Mouse (Mus musculus) NIH3T3 (cell line): ENCODE data around the gene Tns1.

Source experiments
- DNase-seq: peaks from one replicate; pipeline ENCODE4 v3.0.0-alpha.2; 2012; ENCODE audit warnings: low read depth

The Tns1 gene

DNA sequence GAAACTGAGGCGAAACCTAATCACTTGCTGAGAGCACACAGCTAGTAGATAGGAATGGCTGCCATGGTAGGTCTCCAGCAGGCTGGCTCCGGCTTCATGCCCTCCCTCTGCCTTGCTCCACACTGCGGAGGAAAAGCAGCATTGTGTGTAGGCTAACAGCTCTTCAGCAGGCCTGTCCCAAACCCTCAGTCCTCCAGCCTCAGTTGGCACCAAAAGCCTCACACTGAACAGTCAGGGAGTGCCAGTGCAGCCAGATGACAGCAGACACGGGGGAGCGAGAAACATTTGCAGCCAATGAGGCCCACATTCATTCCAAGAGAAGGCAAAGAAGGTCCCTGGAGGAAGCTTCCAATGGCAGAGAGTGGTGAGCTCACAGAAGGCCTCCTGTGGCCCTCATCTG lies 91.3 kb downstream of the Tns1 start:
- no peak for DNase-seq

DNA sequence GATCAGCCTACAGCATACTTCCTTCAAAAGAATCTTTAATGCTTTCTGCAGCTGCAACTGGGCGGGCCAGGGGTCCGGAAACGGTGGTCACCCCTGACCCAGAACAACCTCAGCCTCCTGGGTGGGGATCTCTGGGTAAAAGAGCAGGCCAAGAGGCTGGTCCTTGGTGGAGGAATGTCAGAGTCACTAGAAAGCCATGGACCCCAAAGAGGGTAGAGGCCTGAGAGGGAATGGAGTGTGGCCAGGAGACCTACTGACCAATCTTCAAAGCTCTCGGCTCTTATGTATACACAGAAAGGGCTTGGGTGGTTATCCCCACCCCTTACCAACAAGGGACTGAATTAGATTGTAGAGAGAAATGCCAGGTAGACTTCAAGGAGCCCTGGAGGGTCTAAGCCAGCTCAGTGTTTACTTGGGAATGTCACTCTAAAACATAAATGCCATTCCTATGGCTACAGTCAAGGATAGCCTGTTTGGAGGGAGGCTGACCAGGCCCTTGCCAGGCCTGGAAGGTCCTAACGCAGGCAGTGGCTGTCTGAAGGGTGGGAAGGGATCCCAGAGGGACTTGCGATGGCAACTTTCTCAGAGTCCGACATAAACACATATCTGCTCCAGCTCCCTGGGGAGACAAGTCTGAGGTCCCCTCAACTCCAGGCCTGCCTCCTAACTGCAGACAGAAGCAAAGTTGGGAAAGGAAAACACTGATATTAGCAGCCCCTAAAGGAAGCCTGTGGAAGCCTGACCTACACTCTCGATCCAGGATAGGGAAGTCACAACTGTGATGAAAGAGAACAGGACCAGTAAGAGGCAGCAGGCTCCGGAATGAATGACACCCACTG lies 92.3 kb downstream of the Tns1 start:
- no peak for DNase-seq

DNA sequence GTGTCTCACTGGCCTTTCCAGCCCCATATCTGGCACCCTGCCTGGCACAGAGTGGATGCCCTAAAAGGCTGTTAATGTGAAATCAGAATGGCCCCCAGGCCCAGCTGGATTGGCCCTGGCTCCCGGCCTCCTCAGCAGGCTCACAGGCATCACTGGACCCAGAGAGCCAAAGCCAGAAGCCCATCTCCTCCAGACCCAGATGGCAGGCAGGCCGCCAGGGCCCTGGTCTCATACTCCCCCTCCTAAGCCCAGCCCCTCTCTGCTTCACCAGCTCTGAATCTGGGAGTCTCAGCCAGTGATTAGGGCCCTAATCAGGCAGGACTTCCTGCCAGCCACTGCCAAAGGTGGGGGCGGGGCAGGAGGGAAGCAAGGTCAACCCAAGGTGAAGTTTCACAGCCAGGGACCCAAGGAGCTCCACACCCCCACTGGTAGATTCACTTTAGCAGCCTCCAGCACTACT lies 93.3 kb downstream of the Tns1 start:
- DNase-seq, result peak; percentile 66

DNA sequence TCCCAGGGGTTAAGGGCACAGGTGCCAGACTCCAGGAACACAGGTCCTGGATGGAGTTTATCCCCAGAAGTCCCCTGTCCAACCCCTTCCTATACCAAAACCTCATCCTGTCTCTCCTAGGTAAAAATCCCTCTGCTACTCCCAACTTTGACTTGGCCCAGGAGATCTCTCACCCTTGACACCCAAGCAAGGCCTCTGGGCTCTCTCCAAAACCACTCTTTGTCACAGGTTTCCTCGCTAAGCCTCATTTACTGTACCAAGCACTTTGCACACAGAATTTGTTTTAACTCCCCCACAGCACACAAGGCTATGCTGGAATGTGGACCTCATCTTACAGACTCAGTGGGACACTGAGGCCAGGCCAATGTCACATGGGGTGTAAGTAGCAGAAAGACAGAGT lies 94.0 kb downstream of the Tns1 start:
- no peak for DNase-seq

DNA sequence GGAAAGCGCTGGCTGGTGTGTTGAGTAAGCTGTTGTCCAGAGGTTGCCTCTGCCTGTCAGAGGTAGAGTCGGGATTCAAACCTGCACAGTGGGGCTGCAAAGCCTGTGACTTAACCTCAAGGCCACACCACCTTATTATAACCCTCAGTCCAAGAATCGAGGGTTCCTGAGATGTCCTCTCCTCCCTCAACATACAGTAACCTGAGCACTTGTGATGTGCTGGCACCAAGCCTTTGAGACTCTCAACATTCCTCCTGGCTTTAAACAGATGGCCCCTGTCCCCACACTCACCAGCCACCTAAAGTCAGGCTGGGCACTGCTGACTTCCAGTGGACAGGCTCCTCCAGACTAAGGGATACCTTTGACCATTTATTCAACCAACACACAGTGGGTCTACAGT lies 94.6 kb downstream of the Tns1 start:
- DNase-seq, result no peak

GRCm38 (mm10) chr1:74028881-74029266 lies 95.4 kb downstream of the Tns1 start:
- DNase-seq, result peak; percentile 59

DNA sequence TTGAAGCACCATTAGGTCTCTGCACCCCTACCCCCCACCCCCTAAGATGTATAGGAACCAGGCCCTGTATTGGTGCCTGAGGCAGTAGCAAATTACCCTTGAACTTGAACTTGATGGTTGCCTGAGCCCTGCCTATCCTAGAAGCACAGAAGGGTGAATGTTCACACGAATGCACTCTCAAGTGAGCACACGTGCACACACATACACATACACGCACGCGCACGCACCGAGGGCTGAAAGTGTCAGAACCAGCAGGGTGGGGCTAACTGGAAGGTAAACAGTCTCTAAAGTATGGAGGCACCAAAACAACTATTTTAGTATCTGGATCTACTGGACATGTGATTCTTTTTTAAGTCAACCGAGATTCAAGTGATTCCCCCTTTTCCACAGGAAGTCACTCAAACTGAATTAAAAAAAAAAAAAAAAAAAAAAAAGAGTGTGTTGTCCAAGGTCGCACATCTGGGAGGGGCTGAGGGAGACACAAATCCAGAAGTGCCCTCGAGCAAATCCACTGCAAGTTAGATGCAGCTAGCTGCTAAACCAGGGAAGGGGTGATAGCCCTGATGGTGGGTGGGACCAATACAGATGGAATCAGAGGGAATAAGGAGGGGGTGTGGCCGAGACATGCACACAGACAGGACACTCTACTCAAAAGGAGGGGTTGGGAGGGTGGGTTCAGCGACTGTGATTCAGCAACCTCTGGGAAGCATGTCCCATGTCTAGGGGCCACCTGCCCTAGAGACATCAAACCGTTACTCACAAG lies 96.0 kb downstream of the Tns1 start:
- DNase-seq, result no peak

GRCm38 (mm10) chr1:74027559-74028091 lies 96.6 kb downstream of the Tns1 start:
- DNase-seq, result peak; percentile 90

- no peak for DNase-seq
Measured at GRCm38 (mm10) chr1:74026703-74027195, 97.5 kb downstream of the Tns1 start.

DNA sequence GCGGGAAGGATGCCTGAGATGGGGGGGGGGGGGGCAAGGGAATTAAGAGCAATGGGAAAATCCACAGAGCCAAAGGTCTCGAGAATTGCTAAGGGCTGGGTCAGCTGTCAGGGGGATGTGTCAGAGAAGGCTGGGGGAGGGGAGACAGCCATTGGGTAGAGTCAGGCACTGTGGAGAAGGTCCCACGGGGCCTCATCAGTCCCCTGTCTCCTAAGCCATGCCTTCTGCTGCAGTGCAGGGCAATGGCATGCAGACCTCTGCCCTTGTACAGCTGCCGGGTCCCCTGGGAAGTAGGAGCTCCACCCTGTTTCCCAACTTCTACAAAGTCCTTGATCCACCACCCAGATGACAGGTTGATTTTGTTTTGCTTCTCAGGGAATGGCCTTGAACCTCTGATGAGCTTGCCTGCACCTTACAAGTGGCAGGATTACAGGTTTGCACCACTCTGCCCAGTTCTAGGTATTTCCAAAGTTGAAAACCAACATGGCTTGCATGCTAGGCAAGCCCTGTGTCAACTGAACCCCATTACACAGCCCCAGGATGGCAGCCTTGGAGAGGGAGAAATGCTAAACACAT lies 98.5 kb downstream of the Tns1 start:
- DNase-seq, result no peak

- DNase-seq, result no peak
Measured at GRCm38 (mm10) chr1:74025227-74025626, 99.0 kb downstream of the Tns1 start.

DNA sequence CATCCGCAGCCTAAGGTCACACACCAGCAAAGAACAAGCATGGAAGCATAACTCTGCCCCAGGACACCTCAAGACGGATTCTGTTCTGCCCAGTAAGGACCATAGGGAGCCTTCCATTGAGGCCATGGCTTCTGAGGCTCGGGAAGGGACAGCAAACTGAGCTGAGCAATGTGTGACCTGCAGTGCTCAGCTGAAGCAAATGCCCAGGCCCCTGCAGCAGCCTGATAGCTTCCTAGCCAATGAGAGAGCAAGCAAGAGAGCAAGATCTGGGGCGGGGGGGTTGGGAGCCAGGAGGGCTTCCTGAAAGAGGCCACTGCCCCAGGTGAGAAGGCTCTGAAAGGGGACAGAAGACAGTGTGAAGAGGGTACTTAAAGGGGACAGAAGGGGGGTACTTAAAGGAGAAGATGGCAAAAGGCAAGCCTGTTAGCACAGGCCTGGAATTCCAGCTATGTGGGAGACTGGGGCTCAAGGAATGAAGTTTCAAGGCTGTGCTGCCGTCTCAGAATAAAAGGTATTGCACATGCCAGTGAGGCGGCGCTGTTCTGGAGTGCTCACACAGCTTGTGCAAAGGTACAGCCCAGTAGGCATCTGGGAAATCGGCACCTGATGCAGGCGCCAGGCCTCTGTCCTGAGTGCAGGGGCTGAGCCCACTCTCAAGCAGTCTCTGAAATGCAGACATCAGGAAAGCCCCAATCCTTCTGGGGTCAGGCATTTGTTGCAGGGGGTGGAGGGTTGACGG lies 99.6 kb downstream of the Tns1 start:
- no peak for DNase-seq

- no peak for DNase-seq
Measured at GRCm38 (mm10) chr1:74022998-74023397, 101.3 kb downstream of the Tns1 start.

- DNase-seq, result no peak
Measured at GRCm38 (mm10) chr1:74022536-74022935, 101.7 kb downstream of the Tns1 start.

GRCm38 (mm10) chr1:74020235-74020634 lies 104.0 kb downstream of the Tns1 start:
- no peak for DNase-seq

DNA sequence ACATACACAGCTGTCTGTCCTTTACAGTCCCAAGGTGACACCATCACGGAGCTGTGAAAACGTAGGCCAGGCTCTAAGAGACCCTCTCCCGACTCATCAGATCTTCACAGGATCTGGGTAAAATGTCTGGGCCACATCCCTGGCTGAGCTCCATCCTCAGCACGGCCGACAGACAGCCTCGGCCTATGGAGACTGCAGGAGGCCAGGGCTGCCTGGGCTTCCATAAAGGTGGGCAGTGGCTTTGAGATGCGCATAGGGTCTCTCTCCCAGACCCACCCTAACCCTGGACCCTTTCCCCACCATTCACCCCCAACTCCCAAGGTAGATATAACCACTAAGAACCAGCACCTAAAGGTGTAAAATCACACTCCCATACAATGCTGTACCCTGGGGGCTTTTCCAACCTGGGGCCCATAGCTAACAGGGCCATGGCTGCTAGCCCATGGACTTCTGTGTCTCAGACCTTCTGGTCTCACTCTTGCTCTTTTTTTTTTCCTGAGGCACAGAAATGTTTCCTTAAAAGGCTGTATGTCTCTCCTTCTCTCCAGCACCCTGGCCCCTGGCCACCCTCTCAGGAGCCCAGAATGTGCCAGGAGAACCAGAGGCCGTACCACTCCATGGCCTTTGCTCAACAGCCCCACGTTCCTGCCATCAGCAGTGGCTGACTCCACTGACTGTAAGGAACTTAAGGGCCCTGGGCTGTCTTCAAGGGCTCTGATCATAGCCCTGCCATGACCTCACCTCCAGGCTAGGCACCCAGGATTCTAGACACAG lies 106.7 kb downstream of the Tns1 start:
- DNase-seq, result peak; percentile 49

GRCm38 (mm10) chr1:74016618-74017017 lies 107.6 kb downstream of the Tns1 start:
- peak; percentile 52 for DNase-seq

GRCm38 (mm10) chr1:74015513-74016234 lies 108.6 kb downstream of the Tns1 start:
- DNase-seq, result peak; percentile 51

GRCm38 (mm10) chr1:74014538-74015327 lies 109.5 kb downstream of the Tns1 start:
- no peak for DNase-seq
